Mouse (Mus musculus): ENCODE results near the gene Rab5b.

DNA sequence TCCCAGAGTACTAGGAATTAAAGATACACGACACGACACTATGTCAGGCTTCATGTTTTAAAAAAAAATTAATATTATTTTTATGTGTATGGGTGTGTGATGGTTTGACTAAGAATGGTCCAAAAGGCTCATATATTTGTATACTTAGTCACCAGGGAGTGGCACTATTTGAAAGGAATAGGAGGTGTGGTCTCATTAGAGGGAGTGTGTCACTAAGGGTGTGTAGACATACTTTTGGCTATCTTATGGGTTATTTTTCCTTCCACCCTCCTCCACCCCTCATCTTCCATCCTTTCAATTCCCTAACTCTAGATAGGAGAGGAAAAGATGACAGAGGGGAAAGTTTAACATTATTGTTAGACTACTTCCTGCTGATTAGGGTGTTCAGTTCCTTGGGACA lies 30.3 kb downstream of the Rab5b start:
- TF ChIP-seq GATA1 (IDR thresholded peaks at IDR 0.05; ENCODE audit: borderline replicate concordance, low read length), result no peak
- no peak for TF ChIP-seq FLI1 (IDR thresholded peaks at IDR 0.05; ENCODE audit: low read length)

All from megakaryocyte, embryonic 14.5 days (primary cell).